Mouse (Mus musculus) gastrocnemius, postnatal 36 days (tissue): ENCODE measurements at regions not wholly inside any gene's neighbourhood (a gene's known extent, or its start where the extent isn't known, plus 50 kb on each side); places are given as distances from the start of the nearest gene placed in this dataset.
"Not testable (repeated sequence)": the region's sequence is repeated elsewhere in the genome, so short reads cannot be mapped to it uniquely, and the experiment has no call there.

Source experiments
- DNase-seq, 2 experiments: peaks; one replicate each; pipeline ENCODE4 v3.0.0; 2022
- intact Hi-C: fragments of 180-260 bp; cut with DNase I; formaldehyde crosslinking; loops from one replicate; pipeline ENCODE4 v1.15.1; 2025

GRCm38 (mm10) chr1:85451701-85452100, 123.8 kb upstream of the G530012D18Rik start:
- DNase-seq, intact Hi-C loops: not testable (repeated sequence)

- intact Hi-C loops, DNase-seq: not testable (repeated sequence)
Measured at GRCm38 (mm10) chr1:85453350-85453749, 122.1 kb upstream of the G530012D18Rik start.

GRCm38 (mm10) chr1:85456671-85457070, 118.8 kb upstream of the G530012D18Rik start:
- intact Hi-C loops, DNase-seq: not testable (repeated sequence)

GRCm38 (mm10) chr1:85457731-85458130, 117.7 kb upstream of the G530012D18Rik start:
- DNase-seq: not testable (repeated sequence)

GRCm38 (mm10) chr1:85462121-85462520, 113.4 kb upstream of the G530012D18Rik start:
- intact Hi-C loops, DNase-seq: not testable (repeated sequence)

More at GRCm38 (mm10) chr1:85457731-85458130, 117.7 kb upstream of the G530012D18Rik start:
- intact Hi-C loops: not testable (repeated sequence)

- intact Hi-C loops: not testable (repeated sequence)
Measured at GRCm38 (mm10) chr1:85479117-85479516, 96.4 kb upstream of the G530012D18Rik start.

GRCm38 (mm10) chr1:85484985-85485384, 90.5 kb upstream of the G530012D18Rik start:
- peak in 1 of 2 experiments; percentile 24 for DNase-seq
- intact Hi-C loops: not testable (repeated sequence)

More at GRCm38 (mm10) chr1:85479117-85479516, 96.4 kb upstream of the G530012D18Rik start:
- DNase-seq: not testable (repeated sequence)

GRCm38 (mm10) chr1:85499931-85500330, 75.5 kb upstream of the G530012D18Rik start:
- intact Hi-C loops, DNase-seq: not testable (repeated sequence)

GRCm38 (mm10) chr1:85501278-85501677, 74.2 kb upstream of the G530012D18Rik start:
- DNase-seq, intact Hi-C loops: not testable (repeated sequence)
